Mouse (Mus musculus): ENCODE measurements around the gene Cwc27.

The Cwc27 gene

GRCm38 (mm10) chr13:104816635-104817571 is at the start of gene Cwc27:
Cwc27 (minus strand) TSS chr13:104817142.
- DNase-seq (ENCODE audit: low spot score) = peak; percentile 70

GRCm38 (mm10) chr13:104866726-104867125 is 49.8 kb upstream of the Cwc27 start:
- DNase-seq (ENCODE audit: low spot score) = no peak

GRCm38 (mm10) chr13:104863127-104863979 is 46.4 kb upstream of the Cwc27 start, which contains the start of gene Shisal2b:
Shisal2b (minus strand) TSS chr13:104863893.
- DNase-seq (ENCODE audit: low spot score) = peak; percentile 5

- DNase-seq (ENCODE audit: low spot score) = no peak
Observed at GRCm38 (mm10) chr13:104853645-104854044, 36.7 kb upstream of the Cwc27 start.

GRCm38 (mm10) chr13:104843295-104844089 is 26.6 kb upstream of the Cwc27 start:
- DNase-seq (ENCODE audit: low spot score) = no peak

DNA sequence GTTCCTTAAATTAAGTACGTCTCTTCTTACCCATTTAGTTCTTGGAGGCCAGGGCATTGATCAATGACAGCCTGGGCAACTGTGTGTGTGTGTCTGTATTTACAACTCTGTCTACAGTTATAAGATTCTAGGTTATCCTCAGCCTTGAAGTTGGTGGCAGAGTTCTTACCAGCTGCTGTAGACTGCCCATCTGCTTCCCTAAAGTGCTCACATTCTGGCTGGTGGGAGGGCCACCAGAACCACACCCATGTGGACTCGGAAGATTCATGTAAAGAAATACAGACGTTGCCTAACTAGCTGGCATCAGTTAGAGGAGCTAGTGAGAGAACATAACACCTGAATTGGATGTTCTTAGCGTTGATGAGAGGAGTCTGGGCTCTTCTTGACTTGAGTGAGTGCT is 25.0 kb upstream of the Cwc27 start:
- no peak for DNase-seq (ENCODE audit: low spot score)

DNA sequence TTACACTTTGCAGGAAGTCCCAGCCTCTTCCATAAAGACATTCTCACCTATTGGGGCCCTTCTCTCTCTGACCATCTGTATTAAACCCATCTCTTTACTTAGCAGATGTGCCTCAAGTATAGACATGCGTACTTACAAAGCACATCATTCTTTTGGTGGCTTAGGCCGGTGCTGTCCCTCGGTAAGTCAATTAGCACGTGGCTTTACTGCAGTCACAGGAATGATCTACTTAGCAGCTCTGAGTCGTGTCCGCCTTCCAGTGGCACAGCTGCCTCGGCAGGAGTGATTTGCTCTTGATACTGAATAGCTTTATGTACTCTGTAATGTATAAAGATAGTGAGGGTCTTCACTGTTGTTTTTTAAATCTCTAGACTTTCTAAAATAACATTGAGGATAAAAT is 20.7 kb upstream of the Cwc27 start:
- DNase-seq (ENCODE audit: low spot score) = no peak

- no peak for DNase-seq (ENCODE audit: low spot score)
Observed at GRCm38 (mm10) chr13:104832811-104833210, 15.9 kb upstream of the Cwc27 start.

- DNase-seq (ENCODE audit: low spot score) = no peak
Observed at GRCm38 (mm10) chr13:104825470-104825869, 8.5 kb upstream of the Cwc27 start.

DNA sequence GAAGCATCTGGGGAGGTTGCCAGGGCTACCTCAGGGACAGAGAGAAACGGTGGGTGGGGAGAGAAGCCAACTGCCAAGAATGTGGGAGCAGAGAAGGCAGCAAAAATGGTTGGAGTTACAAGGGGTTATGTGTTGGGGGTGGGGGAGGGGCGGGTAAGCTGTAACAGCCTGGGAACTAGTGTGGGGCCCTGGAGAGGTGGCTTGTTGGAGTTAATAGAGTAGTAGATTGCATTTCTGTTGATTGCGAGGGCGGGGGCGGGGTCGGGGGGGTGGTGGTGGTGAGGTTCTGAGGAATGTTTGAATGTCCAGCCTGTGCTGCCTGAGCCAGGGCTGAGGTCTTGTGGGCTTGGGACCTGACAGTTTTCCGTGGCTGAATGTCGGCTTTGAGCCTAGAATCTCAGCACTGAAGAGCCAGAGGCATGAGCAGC is 5.5 kb upstream of the Cwc27 start:
- DNase-seq (ENCODE audit: low spot score) = no peak

GRCm38 (mm10) chr13:104821908-104822307 is 5.0 kb upstream of the Cwc27 start:
- DNase-seq (ENCODE audit: low spot score) = no peak

- DNase-seq (ENCODE audit: low spot score) = no peak
Observed at GRCm38 (mm10) chr13:104821192-104821591, 4.2 kb upstream of the Cwc27 start.

DNA sequence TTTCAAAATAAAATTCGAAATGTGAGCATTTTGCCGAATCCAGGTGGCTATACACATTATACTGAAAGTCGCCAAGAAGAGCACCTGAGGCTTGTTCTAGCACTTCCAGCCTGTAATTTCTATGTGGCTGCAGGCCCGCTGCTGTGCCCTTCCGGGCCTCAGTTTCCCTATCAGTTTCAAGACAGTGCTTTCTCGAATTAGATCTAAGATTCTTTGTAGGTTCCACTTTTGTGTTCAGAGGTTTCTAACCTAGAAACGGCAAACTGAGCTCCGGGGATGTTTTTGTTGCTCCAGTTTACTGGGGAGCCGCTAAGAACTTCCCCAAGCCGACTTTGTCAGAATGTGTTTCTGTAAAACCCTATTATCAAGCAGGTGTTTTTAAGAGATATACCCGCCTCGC is 754 bp upstream of the Cwc27 start:
- no peak for DNase-seq (ENCODE audit: low spot score)

DNA sequence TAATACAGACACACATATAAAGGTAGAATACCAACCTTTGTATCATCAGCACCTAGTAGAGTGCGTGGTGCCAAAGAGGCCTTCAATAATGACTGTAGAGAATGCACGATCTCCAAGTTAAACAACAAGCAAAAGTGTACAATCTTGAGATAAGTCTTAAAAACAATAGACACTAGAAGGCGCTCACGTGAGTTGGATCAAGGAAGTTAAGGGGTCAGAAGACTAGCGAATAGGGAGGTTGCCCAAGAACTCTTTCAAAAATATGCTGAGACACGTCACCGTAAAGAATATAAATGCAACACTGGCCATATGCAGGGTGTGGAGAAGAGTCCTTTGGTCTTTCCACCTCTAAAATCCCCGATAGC is 690 bp downstream of the Cwc27 start:
- no peak for DNase-seq (ENCODE audit: low spot score)

DNA sequence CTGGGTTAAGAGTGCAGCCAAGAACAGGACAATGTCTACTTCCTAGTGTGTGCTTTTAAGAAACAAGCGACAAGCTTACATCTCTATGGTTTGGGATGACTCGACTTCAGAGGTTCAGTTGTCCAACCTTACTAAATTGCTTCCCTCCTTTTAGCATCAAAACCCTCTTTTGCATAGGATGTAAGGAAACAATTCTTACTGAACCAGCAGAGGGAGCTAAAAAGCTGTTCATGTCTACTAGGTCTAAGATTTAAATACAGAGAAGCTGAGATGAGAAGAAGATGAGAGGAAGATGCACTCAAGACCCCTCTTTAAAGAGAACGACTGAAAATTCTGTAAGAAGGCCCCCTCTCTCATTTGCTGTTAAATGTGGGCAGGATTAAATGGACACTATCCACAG is 11.3 kb downstream of the Cwc27 start:
- no peak for DNase-seq (ENCODE audit: low spot score)

- no peak for DNase-seq (ENCODE audit: low spot score)
Observed at GRCm38 (mm10) chr13:104799566-104800182, 17.3 kb downstream of the Cwc27 start.

DNA sequence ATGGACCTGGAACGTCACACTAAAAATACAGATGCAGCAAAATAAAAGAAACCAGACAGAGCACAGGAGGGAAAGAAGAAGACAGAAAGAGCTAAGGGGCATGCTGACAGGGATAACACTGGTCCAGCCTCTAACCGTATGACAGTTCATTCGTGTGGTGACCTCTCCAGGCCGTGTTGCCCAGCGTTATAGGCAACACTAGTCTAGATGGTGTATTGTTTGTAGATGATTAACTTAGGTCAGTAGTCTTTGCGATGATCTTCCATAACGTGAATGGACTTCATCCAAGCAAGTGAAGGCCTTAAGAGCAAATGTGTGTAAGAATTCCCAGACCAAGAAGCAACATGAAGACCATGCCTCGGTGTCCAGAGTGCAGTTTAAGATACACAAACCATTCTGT is 17.9 kb downstream of the Cwc27 start:
- DNase-seq (ENCODE audit: low spot score) = no peak

GRCm38 (mm10) chr13:104794421-104794820 is 22.5 kb downstream of the Cwc27 start:
- no peak for DNase-seq (ENCODE audit: low spot score)

- no peak for DNase-seq (ENCODE audit: low spot score)
Observed at GRCm38 (mm10) chr13:104792184-104792583, 24.8 kb downstream of the Cwc27 start, which contains the start of gene Srek1ip1. Srek1ip1 (plus strand) TSS chr13:104792484.

- no peak for DNase-seq (ENCODE audit: low spot score)
Observed at GRCm38 (mm10) chr13:104789663-104790062, 27.3 kb downstream of the Cwc27 start.

GRCm38 (mm10) chr13:104787260-104787659 is 29.7 kb downstream of the Cwc27 start:
- no peak for DNase-seq (ENCODE audit: low spot score)
